Mouse (Mus musculus): ENCODE measurements around the gene Cmpk2.

- no peak for TF ChIP-seq POLR2A (IDR thresholded peaks at IDR 0.05; ENCODE audit: extremely low read depth, insufficient read depth, low read length)
- no peak for TF ChIP-seq CTCF (IDR thresholded peaks at IDR 0.05; ENCODE audit: extremely low read depth, insufficient read depth, low read length)
Measured at GRCm38 (mm10) chr12:26452951-26453350, 16.1 kb upstream of the Cmpk2 start.
